Mouse (Mus musculus): Measurements from ENCODE around the gene Gm14862.

DNA sequence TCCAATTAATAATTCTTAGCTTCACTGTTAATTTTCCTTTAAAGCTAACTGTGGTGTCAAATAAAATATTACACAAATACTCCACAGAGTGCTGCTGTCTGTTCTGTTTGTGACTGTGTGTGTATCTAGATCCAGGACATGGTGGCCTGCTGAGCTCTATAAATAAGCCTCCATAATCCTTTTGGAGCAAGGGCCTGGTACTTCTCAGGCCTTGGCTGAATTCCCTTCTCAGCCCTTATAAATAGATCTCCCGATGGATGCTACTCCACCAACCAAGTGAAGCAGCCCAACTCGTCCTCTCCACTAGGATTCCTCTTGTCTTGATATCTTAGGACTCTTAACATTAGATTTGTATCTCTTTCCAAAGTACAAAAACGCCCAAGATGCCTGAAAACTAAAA lies 14.4 kb upstream of the Gm14862 start:
- TF ChIP-seq CTCF (IDR thresholded peaks at IDR 0.05; ENCODE audit: extremely low read depth, insufficient read depth, low read length) (no peak), POLR2A (IDR thresholded peaks at IDR 0.05; ENCODE audit: extremely low read depth, insufficient read depth, low read length) (no peak)

All from cortical plate, adult 2 months (tissue).